Mouse (Mus musculus) lung, postnatal 0 days (tissue): ENCODE measurements around the gene Gm11444.

Experiments
- CTCF ChIP-seq: IDR thresholded peaks from 2 replicates; pipeline ENCODE4 v1.5.1; 2016; ENCODE audit warnings: antibody characterized with exemption, mild to moderate bottlenecking
- EP300 ChIP-seq: IDR thresholded peaks from 2 replicates; pipeline ENCODE4 v1.6.1; 2016; ENCODE audit warnings: antibody characterized with exemption, mild to moderate bottlenecking, control low read depth

DNA sequence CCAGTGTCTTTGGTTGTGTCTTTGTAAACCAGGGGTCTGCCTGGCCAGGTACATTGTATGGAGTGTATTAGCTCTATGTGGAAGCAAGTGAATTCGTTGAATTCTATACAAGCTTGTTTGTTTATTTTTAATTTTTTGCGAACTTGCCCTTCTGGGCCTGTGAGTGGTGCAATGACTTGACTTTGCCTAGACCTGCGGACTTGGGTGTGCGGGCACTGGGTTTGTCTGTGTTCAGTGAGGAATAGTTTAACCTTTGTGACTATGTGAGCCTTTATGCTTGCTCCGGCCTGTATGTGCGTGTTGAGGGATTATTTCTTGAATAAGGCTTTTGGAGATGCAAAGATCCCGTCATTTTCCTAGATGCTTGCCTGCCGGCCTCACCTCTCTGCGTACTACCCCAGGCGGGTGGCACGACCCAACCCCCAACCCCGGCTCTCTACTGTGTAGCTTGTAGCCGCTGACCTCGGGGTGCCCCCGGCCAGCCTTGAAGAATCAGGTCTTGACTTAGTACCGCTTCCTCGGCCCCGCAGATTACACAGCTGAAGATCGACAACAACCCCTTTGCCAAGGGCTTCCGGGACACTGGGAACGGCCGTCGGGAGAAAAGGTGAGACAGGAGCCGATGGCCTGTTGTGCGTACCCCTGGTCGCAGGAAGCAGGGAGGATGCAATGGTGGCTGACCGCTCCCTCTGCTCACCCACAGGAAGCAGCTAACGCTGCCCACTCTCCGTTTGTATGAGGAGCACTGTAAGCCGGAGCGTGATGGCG lies 13.4 kb downstream of the Gm11444 start:
- TF ChIP-seq CTCF (no peak), EP300 (no peak)
